Mouse (Mus musculus) C2C12 (cell line): ENCODE measurements around the gene Gtf2i. TPM values are rescaled to one million over a fixed set of nuclear protein-coding genes. Genes with fewer than 3 reads are reported as not detected.

Experiments
- H3K27me3 ChIP-seq: one replicate; pipeline ENCODE4 v1.6.1; 2011; ENCODE audit not compliant: control insufficient read depth, insufficient read depth, insufficient read length
- H3K36me3 ChIP-seq: one replicate; pipeline ENCODE4 v1.6.1; 2011; ENCODE audit not compliant: control insufficient read depth, insufficient read depth
- H3K4me3 ChIP-seq: one replicate; pipeline ENCODE4 v1.5.1; 2011; ENCODE audit warnings: mild to moderate bottlenecking, control low read depth; ENCODE audit not compliant: poor library complexity, insufficient read depth, severe bottlenecking
- H3K79me2 ChIP-seq: one replicate; pipeline ENCODE4 v1.6.1; 2011; ENCODE audit not compliant: control insufficient read depth, insufficient read depth
- H3K79me3 ChIP-seq: one replicate; pipeline ENCODE4 v1.6.1; 2011; ENCODE audit warnings: low read depth, control low read depth
- H3ac ChIP-seq: one replicate; pipeline ENCODE3; 2011; ENCODE audit warnings: low read depth; ENCODE audit not compliant: control insufficient read depth, insufficient read length
- CEBPB ChIP-seq: IDR thresholded peaks from one replicate; pipeline ENCODE4 v1.6.1; 2011; ENCODE audit warnings: low read depth, mild to moderate bottlenecking, control low read depth, moderate library complexity
- CTCF ChIP-seq: IDR thresholded peaks from one replicate; pipeline ENCODE4 v1.5.1; 2011; ENCODE audit not compliant: control insufficient read depth, insufficient read depth, insufficient read length
- FOSL1 ChIP-seq: IDR thresholded peaks from one replicate; pipeline ENCODE4 v1.8.0; 2011; ENCODE audit warnings: mild to moderate bottlenecking, low read length; ENCODE audit not compliant: poor library complexity, insufficient read depth, severe bottlenecking
- MAX ChIP-seq: IDR thresholded peaks from one replicate; pipeline ENCODE4 v1.6.1; 2011; ENCODE audit warnings: mild to moderate bottlenecking, control low read depth
- MYOD1 ChIP-seq: IDR thresholded peaks from one replicate; pipeline ENCODE4 v1.6.1; 2011; ENCODE audit warnings: low read depth; ENCODE audit not compliant: control insufficient read depth, insufficient read length
- MYOG ChIP-seq: IDR thresholded peaks from one replicate; pipeline ENCODE4 v1.6.1; 2011; ENCODE audit not compliant: control insufficient read depth, insufficient read length; ENCODE audit errors: extremely low read depth
- USF1 ChIP-seq: IDR thresholded peaks from one replicate; pipeline ENCODE4 v1.6.1; 2011; ENCODE audit warnings: low read depth, mild to moderate bottlenecking, control low read depth, moderate library complexity
- polyA plus RNA-seq: library from polyadenylated mRNA; unstranded; fragments of >200 nt; fragmentation: generic; extraction: Trizol; gene quantifications from one replicate; pipeline ENCODE4 v1.2.1, GENCODE M21; 2012; ENCODE audit warnings: missing spikeins

The Gtf2i gene
- polyA plus RNA-seq, 1 experiment: 75.9 TPM

GRCm38 (mm10) chr5:134291096-134291495, 23.5 kb downstream of the Gtf2i start:
- TF ChIP-seq USF1 (no peak), CEBPB (no peak), MAX (no peak)
- H3K4me3 ChIP-seq: no peak overlapping the region
- no peaks in the 10 kb centered on the region for H3K79me3 ChIP-seq
- H3ac ChIP-seq: no peak overlapping the region
- peaks cover 71% of the 10 kb centered on the region for H3K36me3 ChIP-seq
- peaks cover 11% of the 10 kb centered on the region for H3K79me2 ChIP-seq
- H3K27me3 ChIP-seq: no peaks in the 10 kb centered on the region

DNA sequence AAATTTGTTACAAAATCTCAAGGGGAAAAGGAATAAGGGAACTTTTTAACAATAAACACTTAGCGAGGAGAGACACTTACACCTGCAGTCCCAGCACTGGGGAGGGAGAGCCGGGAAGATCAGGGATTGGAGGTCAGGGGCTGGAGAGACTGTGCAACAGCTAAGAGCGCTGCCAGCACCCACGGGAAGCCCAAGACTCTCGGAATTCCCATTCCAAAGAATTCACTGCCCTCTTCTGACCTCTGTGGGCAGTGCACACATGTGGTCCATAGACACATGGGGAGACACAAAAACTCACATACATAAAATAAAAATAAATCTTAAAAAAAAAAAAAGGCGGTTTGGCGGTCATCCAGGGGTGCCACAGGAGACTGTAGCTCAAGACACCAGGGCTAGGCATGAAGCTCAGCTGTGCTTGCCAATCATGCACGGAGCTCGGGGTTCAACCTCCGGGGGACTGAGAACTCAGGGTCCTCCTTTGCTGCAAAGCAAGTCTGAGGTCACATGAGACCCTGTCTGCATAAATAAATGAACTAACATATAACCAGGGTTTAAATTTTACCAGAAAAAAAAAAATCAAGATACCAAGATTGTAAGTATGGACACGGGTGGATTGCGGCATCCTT, 24.5 kb downstream of the Gtf2i start:
- no peak for TF ChIP-seq MYOG
- TF ChIP-seq CTCF: no peak
- no peak for TF ChIP-seq MAX
- peak; percentile 74 for TF ChIP-seq MYOD1
- Histone ChIP-seq H3K79me2 (peaks cover under 1% of the 10 kb centered on the region), H3K36me3 (peaks cover 74% of the 10 kb centered on the region), H3K27me3 (no peaks in the 10 kb centered on the region), H3ac (no peak overlapping the region), H3K79me3 (no peaks in the 10 kb centered on the region), H3K4me3 (no peak overlapping the region)

DNA sequence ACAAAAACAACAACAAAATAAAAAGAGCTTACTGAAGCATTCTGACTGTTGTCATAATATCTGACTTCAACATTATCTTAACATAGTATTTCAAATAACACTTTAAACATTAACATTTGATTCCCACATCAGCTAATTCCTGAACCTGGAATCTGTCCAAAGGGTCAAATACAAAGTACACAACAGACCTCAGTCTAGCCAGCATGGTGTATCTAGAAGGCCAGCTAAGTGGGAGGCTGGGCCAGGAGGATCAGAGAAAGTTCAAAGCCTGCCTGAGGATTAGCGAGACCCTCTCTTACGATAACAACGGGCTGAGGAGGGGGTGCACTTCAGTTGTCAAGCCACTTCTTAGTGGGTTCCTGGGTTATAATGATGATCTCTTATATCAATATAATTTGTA, 26.5 kb downstream of the Gtf2i start:
- H3K36me3 ChIP-seq: peaks cover 70% of the 10 kb centered on the region

DNA sequence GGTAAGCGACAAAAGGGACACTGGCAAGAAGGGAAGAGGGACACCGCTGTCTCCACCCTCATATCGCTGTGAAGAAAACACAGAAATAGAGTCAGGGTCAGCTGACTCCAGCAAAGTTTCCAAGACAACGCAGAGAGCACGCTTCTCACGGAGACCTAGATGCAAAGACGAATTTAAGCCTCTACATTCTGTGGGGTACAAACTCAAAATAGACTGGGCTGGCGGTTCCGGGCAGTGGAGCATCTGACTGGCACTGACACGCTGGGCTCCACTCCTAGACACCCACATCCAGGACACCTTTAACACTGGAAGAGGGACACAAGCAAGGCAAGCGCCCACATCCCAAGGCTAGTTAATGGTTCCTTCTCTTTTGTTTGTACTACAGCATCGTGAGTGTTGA, 29.6 kb downstream of the Gtf2i start:
- Histone ChIP-seq H3K36me3 (peaks cover 66% of the 10 kb centered on the region), H3K4me3 (no peak overlapping the region), H3K27me3 (no peaks in the 10 kb centered on the region), H3K79me2 (no peaks in the 10 kb centered on the region), H3K79me3 (no peaks in the 10 kb centered on the region), H3ac (no peak overlapping the region)
- no peak for TF ChIP-seq FOSL1

More for the DNA sequence above, 26.5 kb downstream of the Gtf2i start:
- H3K79me3 ChIP-seq: no peaks in the 10 kb centered on the region
- no peak overlapping the region for H3K4me3 ChIP-seq
- TF ChIP-seq MYOG (no peak), MYOD1 (no peak), CTCF (no peak), MAX (no peak), USF1 (no peak), FOSL1 (no peak), CEBPB (no peak)
- no peak overlapping the region for H3ac ChIP-seq
- H3K27me3 ChIP-seq: no peaks in the 10 kb centered on the region
- H3K79me2 ChIP-seq: no peaks in the 10 kb centered on the region

- Histone ChIP-seq H3K36me3 (peaks cover 70% of the 10 kb centered on the region), H3ac (no peak overlapping the region), H3K79me3 (no peaks in the 10 kb centered on the region), H3K4me3 (no peak overlapping the region), H3K27me3 (no peaks in the 10 kb centered on the region), H3K79me2 (no peaks in the 10 kb centered on the region)
- TF ChIP-seq MAX (no peak), FOSL1 (no peak), CTCF (no peak), MYOG (no peak), USF1 (no peak), MYOD1 (no peak), CEBPB (no peak)
These were observed 32.0 kb downstream of the Gtf2i start for GRCm38 (mm10) chr5:134282603-134283002.

DNA sequence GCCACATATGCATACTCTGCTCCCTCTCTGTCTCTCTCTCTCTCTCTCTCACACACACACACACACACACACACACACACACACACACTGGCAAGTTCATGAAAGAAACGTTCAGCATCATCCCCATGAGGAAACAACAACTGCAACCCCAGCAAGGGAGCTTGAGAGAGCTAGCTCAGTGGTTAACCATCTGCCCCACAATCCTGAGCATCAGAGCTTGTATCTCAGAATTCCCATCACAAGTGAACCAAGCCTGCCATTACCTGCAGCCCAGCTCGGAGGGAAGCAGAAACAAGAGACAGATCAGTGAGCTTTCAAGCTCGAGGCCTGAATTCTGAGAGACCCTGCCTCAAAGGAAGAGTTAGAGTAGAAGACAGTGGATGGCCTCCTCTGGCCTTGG, 32.5 kb downstream of the Gtf2i start:
- Histone ChIP-seq H3K36me3 (peaks cover 67% of the 10 kb centered on the region), H3K4me3 (no peak overlapping the region), H3K79me2 (no peaks in the 10 kb centered on the region), H3ac (no peak overlapping the region), H3K79me3 (no peaks in the 10 kb centered on the region), H3K27me3 (no peaks in the 10 kb centered on the region)
- no peak for TF ChIP-seq CEBPB
- TF ChIP-seq MAX: no peak
- no peak for TF ChIP-seq FOSL1
- TF ChIP-seq CTCF: no peak
- TF ChIP-seq USF1: no peak
- no peak for TF ChIP-seq MYOD1
- TF ChIP-seq MYOG: no peak
